Mouse (Mus musculus): ENCODE measurements around the gene Cnot3. TPM values are rescaled to one million over a fixed set of nuclear protein-coding genes. Genes with fewer than 3 reads are reported as not detected.
"Not testable (repeated sequence)": the region's sequence is repeated elsewhere in the genome, so short reads cannot be mapped to it uniquely, and the experiment has no call there.

The Cnot3 gene
- total RNA-seq, 2 experiments from 2014 or later = 53.1 to 58.1 TPM

DNA sequence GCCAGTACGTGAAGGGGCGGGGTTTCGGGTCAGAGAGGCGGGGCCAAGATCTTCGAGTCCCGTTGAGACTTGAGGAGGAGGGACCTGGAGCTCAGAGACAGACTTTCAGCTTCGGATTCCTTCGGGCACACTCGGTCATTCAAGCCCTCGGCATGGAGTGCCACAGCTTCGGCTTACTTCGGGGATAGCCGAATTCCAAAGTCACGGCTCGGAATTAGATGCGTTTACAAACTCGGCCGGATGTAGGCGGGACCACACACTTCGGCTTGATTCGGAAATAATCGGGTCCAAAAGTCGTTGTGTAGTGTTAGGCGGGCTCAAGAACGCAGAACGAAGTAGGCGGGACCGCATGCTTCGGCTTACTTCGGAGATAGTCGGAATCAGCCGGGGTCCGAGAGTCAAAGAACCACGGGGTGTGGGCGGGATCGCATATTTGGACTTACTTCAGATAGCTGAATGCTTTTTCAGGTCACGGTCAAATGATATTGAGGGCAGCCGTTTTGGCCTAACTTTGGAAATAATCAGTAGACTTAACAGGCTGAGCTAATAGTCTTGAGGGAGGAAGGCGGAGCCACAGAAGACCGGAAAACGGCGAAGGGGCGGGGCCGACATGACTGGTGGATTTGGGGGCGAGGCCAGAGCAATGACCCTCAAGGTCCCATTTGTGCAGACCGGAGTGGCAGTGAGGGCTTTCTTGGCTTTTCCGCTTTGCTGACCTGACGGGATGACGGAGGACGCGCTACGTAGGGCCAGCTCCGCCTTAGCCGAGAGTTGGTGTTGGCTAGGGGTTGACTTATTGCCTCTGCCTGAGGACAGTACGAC lies 48.1 kb downstream of the Cnot3 start, which contains the start of gene Mboat7:
Mboat7 (minus strand) TSS at position 537 of the 822 bp plus-strand sequence.
- DNase-seq (ENCODE audit: low spot score in 2 of 2) = peak; percentile 99
- intact Hi-C loops (cut with DNase I) = loop anchor here (5.0 to 10.0 kb wide), 2 partner anchors 454 to 812 kb away; partner anchors contain the start of gene Ppp1r12c

DNA sequence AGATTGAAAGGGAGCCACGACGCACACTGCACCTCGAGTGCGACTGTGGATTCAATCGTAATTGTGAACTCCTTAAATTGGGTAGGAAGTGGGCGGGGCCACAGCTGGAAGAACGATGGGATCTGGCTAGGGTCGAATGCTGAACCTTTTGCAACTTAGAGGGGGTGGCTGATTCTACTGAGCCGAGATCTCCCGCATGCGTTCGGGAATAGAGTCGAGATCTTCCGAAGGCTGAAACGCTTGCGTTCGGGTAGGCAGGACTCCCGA lies 48.7 kb downstream of the Cnot3 start:
- DNase-seq (ENCODE audit: low spot score in 2 of 2) = no peak
- intact Hi-C loops (cut with DNase I) = loop anchor here (5.0 to 10.0 kb wide), 2 partner anchors 454 to 811 kb away; partner anchors contain the start of gene Ppp1r12c

DNA sequence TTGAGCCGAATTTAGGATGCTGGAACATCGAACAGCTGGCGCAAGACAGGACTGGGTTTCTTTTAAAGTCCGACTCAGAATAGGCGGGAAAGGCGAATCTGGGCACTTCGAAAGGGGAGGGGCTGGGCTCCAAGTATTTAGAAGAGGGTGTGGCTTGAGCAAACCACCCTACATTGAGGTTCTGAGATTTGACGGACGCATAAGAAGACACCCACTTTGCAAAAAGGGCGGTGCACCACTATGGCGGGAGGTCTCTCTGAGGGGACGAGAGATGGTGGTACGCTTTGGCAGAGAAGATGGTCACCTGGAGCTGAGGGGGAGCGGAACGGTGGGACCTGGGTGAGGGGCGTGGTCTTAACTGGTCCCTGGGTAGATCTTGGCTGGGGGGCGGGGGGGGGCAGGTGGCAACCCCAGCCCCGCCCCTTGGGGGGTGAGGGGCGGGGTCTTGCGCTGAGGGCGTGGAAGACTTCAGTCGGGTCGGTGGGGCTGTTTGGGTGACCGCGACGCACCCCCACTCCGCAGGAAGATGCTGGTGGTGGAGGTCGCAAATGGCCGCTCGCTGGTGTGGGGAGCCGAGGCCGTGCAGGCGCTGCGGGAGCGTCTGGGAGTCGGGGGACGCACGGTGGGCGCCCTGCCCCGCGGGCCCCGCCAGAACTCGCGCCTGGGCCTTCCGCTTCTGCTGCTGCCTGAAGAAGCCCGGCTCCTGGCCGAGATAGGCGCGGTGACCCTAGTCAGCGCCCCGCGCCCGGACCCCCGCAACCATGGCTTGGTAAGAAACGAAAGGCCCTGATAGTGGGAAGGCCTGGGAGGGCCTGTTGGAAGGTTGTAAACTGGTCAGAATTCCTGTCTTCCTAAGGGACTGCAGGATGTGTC lies 49.2 kb downstream of the Cnot3 start:
- DNase-seq (ENCODE audit: low spot score in 2 of 2) = peak; percentile 52 to 74
- intact Hi-C loops (cut with DNase I) = loop anchor here (5.0 to 10.0 kb wide), 2 partner anchors 453 to 810 kb away; partner anchors contain the start of gene Ppp1r12c

DNA sequence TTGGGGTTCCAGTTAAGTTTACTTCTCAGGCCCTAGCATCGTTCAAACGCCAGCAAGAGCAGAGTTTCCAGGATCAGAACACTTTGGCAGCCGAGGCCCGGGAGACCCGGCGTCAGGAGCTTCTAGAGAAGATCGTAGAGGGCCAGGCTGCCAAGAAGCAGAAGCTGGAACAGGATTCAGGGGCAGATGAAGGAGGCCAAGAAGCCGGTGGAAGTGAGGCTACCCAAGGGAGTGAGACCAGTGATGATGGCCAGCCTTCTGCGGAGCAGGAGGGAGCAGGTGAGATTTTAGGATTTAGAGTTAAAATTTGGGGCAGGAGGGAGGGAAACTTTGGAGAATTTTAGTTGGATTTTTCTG lies 49.9 kb downstream of the Cnot3 start:
- not testable (repeated sequence) for DNase-seq (ENCODE audit: low spot score in 2 of 2)
- intact Hi-C loops (cut with DNase I) = loop anchor here (5.0 to 10.0 kb wide), 2 partner anchors 452 to 810 kb away; partner anchors contain the start of gene Ppp1r12c

DNA sequence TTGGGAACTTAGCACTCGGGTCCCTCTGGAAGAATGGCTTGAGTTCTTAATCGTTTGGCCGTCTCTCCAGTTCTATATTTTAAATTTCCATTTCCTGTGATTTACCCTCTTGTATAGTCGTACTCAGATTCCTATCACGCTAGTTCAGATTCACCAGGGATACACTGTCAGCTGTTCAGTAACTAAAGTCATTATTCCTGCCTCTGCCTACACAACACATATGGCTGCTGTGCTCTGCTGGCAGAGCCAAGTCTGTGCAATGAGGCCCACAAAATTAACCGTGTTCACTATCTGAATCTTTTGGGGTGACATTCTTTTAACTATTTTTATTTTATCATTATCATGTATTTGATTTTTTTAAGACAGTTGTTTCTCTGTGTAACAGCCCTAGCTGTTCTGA lies 53.4 kb downstream of the Cnot3 start:
- DNase-seq (ENCODE audit: low spot score in 2 of 2) = peak in 1 of 2 experiments; percentile 64
- intact Hi-C loops (cut with DNase I) = loop anchor here (10.0 kb wide), 1 partner anchor 806 kb away; the partner anchor contains the start of gene Ppp1r12c

DNA sequence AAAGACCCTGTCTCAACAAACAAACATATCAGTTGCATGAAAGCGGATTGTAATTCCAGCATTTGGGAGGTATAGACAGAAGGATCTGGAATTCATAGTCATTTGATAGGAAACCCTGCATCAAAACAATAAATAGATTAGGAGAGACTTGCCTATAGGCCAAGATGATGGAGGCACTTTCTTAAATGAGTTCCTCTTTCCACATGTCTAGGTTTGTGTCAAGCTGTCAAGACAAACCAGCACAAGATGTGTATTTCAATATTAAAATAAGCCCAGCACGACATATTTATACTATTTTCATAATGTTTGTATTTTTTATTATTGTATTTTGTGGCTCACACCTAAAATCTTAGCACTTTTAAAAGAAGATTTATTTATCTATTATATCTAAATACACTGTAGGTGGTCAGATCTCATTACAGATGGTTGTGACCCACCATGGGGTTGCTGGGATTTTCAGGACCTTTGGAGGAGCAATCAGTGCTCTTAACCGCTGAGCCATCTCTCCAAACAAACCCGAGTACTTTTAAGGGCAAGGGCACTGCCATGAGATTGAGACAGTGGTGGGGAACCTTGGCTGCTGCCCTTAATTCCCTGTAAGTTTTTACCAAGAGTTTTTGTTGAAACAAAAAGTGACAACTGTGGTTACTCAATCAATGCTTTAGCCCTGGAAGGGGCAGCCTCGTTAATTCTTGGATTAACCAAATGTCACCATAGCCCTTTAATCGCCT lies 58.2 kb downstream of the Cnot3 start:
- intact Hi-C loops (cut with DNase I) = no loop called here
- no peak for DNase-seq (ENCODE audit: low spot score in 2 of 2)

DNA sequence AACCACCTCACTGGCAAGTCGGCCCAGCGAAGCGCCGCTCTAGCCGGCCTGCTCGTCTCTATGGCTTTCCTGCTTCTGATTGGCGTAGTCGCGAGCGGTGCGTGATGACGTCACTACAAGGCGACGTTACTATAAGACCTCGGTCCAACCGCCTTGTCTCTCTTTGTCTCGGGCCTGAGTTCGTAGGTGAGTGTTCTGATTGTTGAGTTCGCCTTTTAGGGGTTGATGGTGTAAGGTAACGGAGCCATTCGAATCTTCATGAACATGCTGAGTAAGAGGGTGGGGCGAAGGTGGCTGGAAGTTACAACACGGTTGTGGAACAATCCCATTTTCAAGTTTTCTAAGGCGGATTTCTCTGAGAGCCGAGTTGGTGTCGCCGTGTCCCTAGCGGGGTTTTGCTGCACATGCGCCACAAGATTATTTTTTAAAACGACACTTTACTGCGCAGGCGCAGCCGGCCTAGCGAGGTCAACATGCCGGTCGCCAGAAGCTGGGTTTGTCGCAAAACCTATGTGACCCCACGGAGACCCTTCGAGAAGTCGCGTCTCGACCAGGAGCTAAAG lies 58.9 kb downstream of the Cnot3 start, which contains the start of gene Rps9:
Rps9 (plus strand) TSS at position 115 of the 563 bp plus-strand sequence.
- intact Hi-C loops (cut with DNase I) = no loop called here
- DNase-seq (ENCODE audit: low spot score in 2 of 2) = peak; percentile 98 to 99

DNA sequence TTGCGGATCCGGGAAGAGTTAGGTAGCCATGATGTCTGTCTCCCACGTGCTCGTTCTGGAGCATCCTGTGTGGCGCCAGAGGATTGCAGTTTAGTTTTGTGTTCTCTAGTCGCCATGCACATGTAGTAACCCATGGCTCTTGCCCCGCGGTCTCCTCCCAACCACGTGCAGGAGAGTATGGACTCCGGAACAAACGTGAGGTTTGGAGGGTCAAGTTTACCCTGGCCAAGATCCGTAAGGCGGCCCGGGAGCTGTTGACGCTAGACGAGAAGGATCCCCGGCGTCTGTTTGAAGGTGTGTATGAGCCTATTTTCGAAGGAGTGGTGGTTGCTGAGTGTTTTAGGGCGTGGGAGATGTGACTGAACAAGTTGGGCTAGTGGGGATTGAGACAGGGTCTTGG lies 59.4 kb downstream of the Cnot3 start:
- DNase-seq (ENCODE audit: low spot score in 2 of 2) = no peak
- intact Hi-C loops (cut with DNase I) = no loop called here

DNA sequence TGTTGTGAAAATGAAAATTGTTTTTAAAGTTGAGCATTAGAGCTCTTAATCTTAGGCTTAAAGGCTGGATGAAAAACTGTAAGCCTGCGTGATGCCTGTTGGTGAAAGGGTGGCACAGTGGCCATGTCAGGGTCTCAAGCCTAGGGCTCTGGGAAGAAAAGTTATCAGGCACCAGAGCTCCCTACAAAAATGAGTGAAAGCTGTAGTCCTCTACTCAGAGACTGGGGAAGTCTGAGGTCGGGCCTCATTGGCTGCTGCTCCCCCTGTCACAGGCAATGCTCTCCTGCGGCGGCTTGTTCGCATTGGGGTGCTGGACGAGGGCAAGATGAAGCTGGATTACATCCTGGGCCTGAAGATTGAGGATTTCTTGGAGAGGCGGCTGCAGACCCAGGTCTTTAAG lies 60.4 kb downstream of the Cnot3 start:
- intact Hi-C loops (cut with DNase I) = loop anchor here (5.0 kb wide), 1 partner anchor 722 kb away; no protein-coding TSS in a partner anchor
- DNase-seq (ENCODE audit: low spot score in 2 of 2) = not testable (repeated sequence)

DNA sequence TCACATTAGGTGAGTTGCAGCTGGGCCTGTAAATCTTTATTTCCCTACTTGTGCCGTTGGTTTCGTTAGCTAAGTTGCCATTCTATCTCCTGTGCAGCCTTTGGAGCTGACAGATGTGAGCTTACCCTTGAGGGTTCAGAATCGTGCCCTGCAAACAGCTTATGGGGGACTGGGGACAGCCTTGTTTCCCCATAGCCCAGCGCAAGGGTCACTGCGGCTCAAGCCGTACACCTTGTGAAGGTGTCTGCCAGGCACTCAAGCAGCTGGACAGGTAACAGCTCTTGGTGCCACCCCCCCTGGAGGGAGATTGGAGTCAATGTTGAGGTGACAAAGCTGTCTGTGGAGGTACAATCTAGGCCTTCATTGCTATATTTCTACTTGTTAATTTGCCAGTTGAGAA lies 60.8 kb downstream of the Cnot3 start:
- intact Hi-C loops (cut with DNase I) = loop anchor here (5.0 kb wide), 1 partner anchor 721 kb away; no protein-coding TSS in a partner anchor

DNA sequence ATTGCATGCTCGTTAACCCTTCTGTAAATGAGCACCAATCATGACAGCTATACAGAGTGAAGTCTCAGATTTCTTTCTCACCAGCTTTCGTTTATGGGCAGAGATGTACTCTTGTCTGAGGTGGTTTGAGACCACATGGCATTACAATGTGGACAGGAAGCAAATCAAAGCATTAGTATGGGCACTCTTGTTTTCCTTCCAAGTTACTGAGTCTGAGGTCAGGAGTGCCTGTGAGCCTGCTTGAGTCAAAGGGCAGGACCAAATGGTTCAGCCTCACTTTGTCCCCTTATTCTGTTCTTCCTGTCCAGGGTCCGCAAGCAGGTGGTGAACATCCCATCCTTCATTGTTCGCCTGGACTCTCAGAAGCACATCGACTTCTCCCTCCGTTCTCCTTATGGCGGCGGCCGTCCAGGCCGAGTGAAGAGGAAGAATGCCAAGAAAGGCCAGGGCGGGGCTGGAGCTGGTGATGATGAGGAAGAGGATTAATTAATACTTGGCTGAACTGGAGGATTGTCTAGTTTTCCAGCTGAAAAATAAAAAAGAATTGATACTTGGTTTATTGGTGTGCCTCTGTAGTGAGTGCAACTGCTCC lies 61.4 kb downstream of the Cnot3 start:
- no peak for DNase-seq (ENCODE audit: low spot score in 2 of 2)
- intact Hi-C loops (cut with DNase I) = loop anchor here (5.0 kb wide), 1 partner anchor 721 kb away; no protein-coding TSS in a partner anchor

More for the DNA sequence above, 60.8 kb downstream of the Cnot3 start:
- no peak for DNase-seq (ENCODE audit: low spot score in 2 of 2)

DNA sequence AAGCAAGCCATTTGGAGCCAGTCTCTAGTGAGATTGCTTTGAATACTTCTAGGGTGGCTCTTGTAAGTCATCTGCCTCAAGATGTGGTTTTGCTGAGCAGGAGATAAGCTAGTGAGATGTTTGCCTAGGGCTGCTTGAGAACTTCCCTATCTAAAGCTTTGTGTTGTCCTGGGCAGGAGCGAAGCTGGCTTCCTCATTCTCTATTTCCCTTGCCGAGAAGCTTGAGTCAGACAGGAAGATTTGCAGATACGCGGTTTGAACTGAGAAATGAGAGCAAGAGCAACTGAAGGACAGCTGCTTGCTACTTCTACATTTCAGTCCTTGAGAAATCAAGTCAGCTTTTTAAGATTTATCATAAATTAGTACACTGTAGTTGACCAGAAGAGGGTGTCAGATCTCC lies 62.0 kb downstream of the Cnot3 start:
- DNase-seq (ENCODE audit: low spot score in 2 of 2) = peak in 1 of 2 experiments; percentile 36
- intact Hi-C loops (cut with DNase I) = loop anchor here (5.0 kb wide), 1 partner anchor 720 kb away; no protein-coding TSS in a partner anchor

DNA sequence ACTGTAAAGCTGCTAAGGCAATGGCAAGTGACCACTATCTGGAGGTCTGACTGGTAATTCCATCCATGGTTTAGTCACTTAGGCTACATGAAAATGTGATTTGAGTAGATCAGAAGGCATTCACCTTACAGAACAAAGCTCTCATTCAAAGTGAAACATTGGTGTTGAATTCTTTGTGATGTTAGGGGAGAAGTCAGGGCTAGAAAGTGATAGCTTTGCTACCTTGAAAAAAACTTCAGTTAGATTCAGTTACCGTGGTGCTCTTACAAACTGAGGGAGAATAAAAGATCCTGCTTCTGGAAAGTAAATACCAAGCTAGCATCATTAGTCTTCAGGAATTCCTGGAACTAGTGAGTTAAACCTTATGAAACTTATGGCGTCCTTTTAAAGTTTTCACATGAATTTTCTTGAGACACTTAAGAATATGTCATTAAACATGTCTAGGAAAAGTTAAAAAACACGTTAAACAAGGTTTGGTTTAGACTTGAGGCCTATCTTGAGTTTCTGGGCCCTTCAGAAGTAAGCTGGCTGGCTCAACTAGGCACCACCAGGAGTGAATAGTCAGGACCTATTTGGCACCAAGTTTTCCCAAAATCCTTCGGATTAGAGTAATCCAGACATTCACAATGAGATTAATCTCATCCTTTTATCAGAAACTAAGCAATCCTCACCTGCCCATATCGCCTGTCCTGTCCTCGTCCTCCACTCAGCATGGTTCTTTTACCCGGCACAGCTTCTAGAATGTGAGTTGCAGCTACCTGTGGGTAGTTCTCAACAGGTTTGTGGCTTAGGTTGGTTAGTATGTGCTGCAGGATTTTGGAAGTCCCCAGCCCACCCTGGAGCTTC lies 62.7 kb downstream of the Cnot3 start:
- no peak for DNase-seq (ENCODE audit: low spot score in 2 of 2)
- intact Hi-C loops (cut with DNase I) = loop anchor here (5.0 kb wide), 1 partner anchor 720 kb away; no protein-coding TSS in a partner anchor

DNA sequence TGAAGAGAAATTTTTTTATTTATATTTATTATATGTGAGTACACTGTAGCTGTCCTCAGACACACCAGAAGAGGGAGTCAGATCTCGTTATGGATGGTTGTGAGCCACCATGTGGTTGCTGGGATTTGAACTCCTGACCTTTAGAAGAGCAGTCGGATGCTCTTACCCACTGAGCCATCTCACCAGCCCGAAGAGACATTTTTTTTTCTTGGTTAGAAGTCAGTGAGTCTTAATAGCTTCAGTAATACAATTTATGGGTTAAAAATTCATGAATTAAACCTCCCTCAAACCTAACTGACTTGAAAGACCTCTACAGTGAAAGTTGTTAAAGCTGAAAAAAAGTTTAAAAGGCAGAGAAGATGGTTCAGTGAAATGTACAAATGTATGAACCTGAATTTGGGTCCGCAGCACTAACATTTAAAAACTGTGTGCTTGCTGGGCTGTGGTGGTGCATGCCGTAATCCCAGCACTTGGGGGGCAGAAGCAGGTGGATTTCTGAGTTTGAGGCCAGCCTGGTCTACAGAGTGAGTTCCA lies 63.4 kb downstream of the Cnot3 start:
- intact Hi-C loops (cut with DNase I) = loop anchor here (5.0 kb wide), 1 partner anchor 719 kb away; no protein-coding TSS in a partner anchor
- DNase-seq (ENCODE audit: low spot score in 2 of 2) = not testable (repeated sequence)

DNA sequence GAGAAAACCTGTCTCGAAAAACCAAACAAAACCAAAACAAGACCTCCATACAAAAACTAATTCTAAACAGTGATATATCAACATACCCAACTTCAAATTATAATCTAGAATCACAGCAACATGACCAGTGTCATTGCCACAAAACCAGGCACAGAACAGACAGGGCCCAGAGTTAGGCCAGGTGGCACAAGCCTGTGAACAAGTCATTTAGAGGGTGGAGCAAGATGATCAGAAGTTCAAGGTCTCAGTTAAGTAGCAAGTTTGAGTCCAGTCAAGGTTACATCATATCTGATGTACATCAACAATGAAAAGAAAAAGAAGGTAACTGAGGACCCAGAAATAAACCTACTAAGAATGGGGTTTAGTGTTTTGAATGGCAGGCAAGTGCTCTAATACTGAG lies 63.9 kb downstream of the Cnot3 start:
- intact Hi-C loops (cut with DNase I) = loop anchor here (5.0 kb wide), 1 partner anchor 718 kb away; no protein-coding TSS in a partner anchor

More for the DNA sequence above, 63.9 kb downstream of the Cnot3 start:
- no peak for DNase-seq (ENCODE audit: low spot score in 2 of 2)
